7 mouse cellular contexts compared by ENCODE assay signal in genomic region chr7:30957367-30957783, GRCm38 (mm10). TPM values are rescaled to one million over a fixed set of nuclear protein-coding genes. Genes with fewer than 3 reads are reported as not detected.
DNase-seq lines count a peak whose midpoint lies in the region; ATAC-seq lines count a peak whose summit lies in the region.

No protein-coding gene starts in this region.

- peak; percentile 75 for ATAC-seq in intestine, embryonic 16.5 days
- peak; percentile 60 for ATAC-seq in midbrain, embryonic 11.5 days (ENCODE audit: low FRiP score)

- H3K9me3 ChIP-seq in intestine, embryonic 16.5 days (ENCODE audit: control insufficient read depth, low read length) = no peaks in the 10 kb centered on the region
- H3K9me3 ChIP-seq in midbrain, embryonic 11.5 days (ENCODE audit: control insufficient read depth, low read length) = no peaks in the 10 kb centered on the region

- H3K9ac ChIP-seq in intestine, embryonic 16.5 days (ENCODE audit: low read depth, low read length) = peak overlapping the region; percentile 99
- peak overlapping the region; percentile 99 for H3K9ac ChIP-seq in midbrain, embryonic 11.5 days (ENCODE audit: low read length)

- H3K4me1 ChIP-seq in intestine, embryonic 16.5 days (ENCODE audit: control insufficient read depth, insufficient read depth, low read length) = peaks cover 17% of the 10 kb centered on the region
- H3K4me1 ChIP-seq in midbrain, embryonic 11.5 days (ENCODE audit: control insufficient read depth, insufficient read depth, low read length) = peaks cover 18% of the 10 kb centered on the region

- peak; percentile 97 for DNase-seq in adrenal gland, adult 2 months
- peak; percentile 93 for DNase-seq in embryo, embryonic 11 days
- peak; percentile 89 to 95 for DNase-seq in gastrocnemius, postnatal 36 days
- DNase-seq in left cerebral cortex, postnatal 36 days (ENCODE audit: low spot score in 2 of 2) = peak; percentile 94 to 95
- DNase-seq in midbrain, embryonic 11.5 days (ENCODE audit: low spot score, missing footprints) = peak; percentile 99
- DNase-seq in spleen, adult 12 weeks (ENCODE audit: low spot score) = peak; percentile 93

- peak overlapping the region; percentile 98 for H3K27ac ChIP-seq in intestine, embryonic 16.5 days (ENCODE audit: low read length)
- H3K27ac ChIP-seq in midbrain, embryonic 11.5 days (ENCODE audit: low read depth, low read length) = peak overlapping the region; percentile 95

- peaks cover 23% of the 10 kb centered on the region; the same call in 1 of the 2 replicates for H3K36me3 ChIP-seq in intestine, embryonic 16.5 days (ENCODE audit: control insufficient read depth, insufficient read depth, low read length)
- peaks cover 15% of the 10 kb centered on the region for H3K36me3 ChIP-seq in midbrain, embryonic 11.5 days (ENCODE audit: control insufficient read depth, insufficient read depth, low read length)

- H3K4me3 ChIP-seq in intestine, embryonic 16.5 days (ENCODE audit: low read length) = peak overlapping the region; percentile 93
- peak overlapping the region; percentile 95 for H3K4me3 ChIP-seq in midbrain, embryonic 11.5 days (ENCODE audit: low read depth, low read length)

- intact Hi-C loops in gastrocnemius, postnatal 36 days (cut with DNase I) = no loop called here
- intact Hi-C loops in left cerebral cortex, postnatal 36 days (cut with DNase I) = loop anchor here (5.0 kb wide), 2 partner anchors 95 to 140 kb away; partner anchors contain the start of gene Fxyd7

- WGBS in intestine, embryonic 16.5 days = 0% methylated on average over 43 of the region's 43 CpGs
- 0% methylated on average over 43 of the region's 43 CpGs for WGBS in midbrain, embryonic 11.5 days

- peak overlapping the region; percentile 64 for H3K4me2 ChIP-seq in intestine, embryonic 16.5 days (ENCODE audit: low read depth, low read length)
- peak overlapping the region; percentile 80 for H3K4me2 ChIP-seq in midbrain, embryonic 11.5 days

- H3K27me3 ChIP-seq in intestine, embryonic 16.5 days (replicated peaks; ENCODE audit: control insufficient read depth, insufficient read depth, low read length) = no peaks in the 10 kb centered on the region
- H3K27me3 ChIP-seq in midbrain, embryonic 11.5 days (ENCODE audit: control insufficient read depth, insufficient read depth, low read length) = no peaks in the 10 kb centered on the region

RNA-seq across cellular contexts. Expression of gene Usf2, which starts 0.8 kb away (rescaled TPM):
- 100 to 1,000 TPM; 146 to 166 TPM for total RNA-seq in adrenal gland, adult 2 months (2021)
- 376 and 393 TPM in 2 replicates for polyA plus RNA-seq in adrenal gland, adult 2 months (2012; rRNA removed)
- 10 to 100 TPM; 74.5 to 80.7 TPM for total RNA-seq in gastrocnemius, postnatal 36 days (2021)
- polyA plus RNA-seq in intestine, embryonic 16.5 days (2015; fragmentation: Nextera tagmentation; extraction: Ambion mirVana) = 12.9 and 13.3 TPM in 2 replicates
- 100 to 1,000 TPM; 135 to 147 TPM for total RNA-seq in left cerebral cortex, postnatal 36 days (2021)
- polyA plus RNA-seq in midbrain, embryonic 11.5 days (2014; fragmentation: Nextera tagmentation; extraction: Ambion mirVana) = 20.6 and 21.7 TPM in 2 replicates

RNA-seq across cellular contexts. Expression of gene Hamp, which starts 13.5 kb away (rescaled TPM):
- 10 to 100 TPM in 1 of 2 experiments, not detected in 1; 49.9 TPM for total RNA-seq in adrenal gland, adult 2 months (2021)
- 63.2 and 115 TPM in 2 replicates for polyA plus RNA-seq in adrenal gland, adult 2 months (2012; rRNA removed)
- total RNA-seq in gastrocnemius, postnatal 36 days (2021) = not detected
- not detected in 2 replicates for polyA plus RNA-seq in intestine, embryonic 16.5 days (2015; fragmentation: Nextera tagmentation; extraction: Ambion mirVana)
- not detected for total RNA-seq in left cerebral cortex, postnatal 36 days (2021)
- polyA plus RNA-seq in midbrain, embryonic 11.5 days (2014; fragmentation: Nextera tagmentation; extraction: Ambion mirVana) = 0.40 TPM in 1 of 2 replicates, not detected in the other

RNA-seq across cellular contexts. Expression of gene Lsr, which starts 15.9 kb away (rescaled TPM):
- 10 to 100 TPM in 1 of 2 experiments, 1 to 10 TPM in 1; 9.2 to 13.7 TPM for total RNA-seq in adrenal gland, adult 2 months (2021)
- polyA plus RNA-seq in adrenal gland, adult 2 months (2012; rRNA removed) = 17.5 and 24.0 TPM in 2 replicates
- total RNA-seq in gastrocnemius, postnatal 36 days (2021) = under 1 TPM in 1 of 2 experiments, not detected in 1; 0.49 TPM
- polyA plus RNA-seq in intestine, embryonic 16.5 days (2015; fragmentation: Nextera tagmentation; extraction: Ambion mirVana) = 164 and 166 TPM in 2 replicates
- 1 to 10 TPM; 7.0 to 9.8 TPM for total RNA-seq in left cerebral cortex, postnatal 36 days (2021)
- 10.2 and 13.1 TPM in 2 replicates for polyA plus RNA-seq in midbrain, embryonic 11.5 days (2014; fragmentation: Nextera tagmentation; extraction: Ambion mirVana)

RNA-seq across cellular contexts. Expression of gene Fam187b, which starts 16.2 kb away (rescaled TPM):
- total RNA-seq in adrenal gland, adult 2 months (2021) = under 1 TPM; 0.37 to 0.59 TPM
- polyA plus RNA-seq in adrenal gland, adult 2 months (2012; rRNA removed) = 0.18 and 0.38 TPM in 2 replicates
- total RNA-seq in gastrocnemius, postnatal 36 days (2021) = not detected
- polyA plus RNA-seq in intestine, embryonic 16.5 days (2015; fragmentation: Nextera tagmentation; extraction: Ambion mirVana) = 12.8 and 13.7 TPM in 2 replicates
- total RNA-seq in left cerebral cortex, postnatal 36 days (2021) = not detected
- polyA plus RNA-seq in midbrain, embryonic 11.5 days (2014; fragmentation: Nextera tagmentation; extraction: Ambion mirVana) = 0.25 and 0.62 TPM in 2 replicates

RNA-seq across cellular contexts. Expression of gene Hamp2, which starts 32.9 kb away (rescaled TPM):
- 10 to 100 TPM in 1 of 2 experiments, not detected in 1; 16.6 TPM for total RNA-seq in adrenal gland, adult 2 months (2021)
- polyA plus RNA-seq in adrenal gland, adult 2 months (2012; rRNA removed) = 2.6 and 17.4 TPM in 2 replicates
- not detected for total RNA-seq in gastrocnemius, postnatal 36 days (2021)
- not detected in 2 replicates for polyA plus RNA-seq in intestine, embryonic 16.5 days (2015; fragmentation: Nextera tagmentation; extraction: Ambion mirVana)
- total RNA-seq in left cerebral cortex, postnatal 36 days (2021) = not detected
- not detected in 2 replicates for polyA plus RNA-seq in midbrain, embryonic 11.5 days (2014; fragmentation: Nextera tagmentation; extraction: Ambion mirVana)

Comparison
In these comparisons a context has a peak if more than half of its experiments do, and no peak if none do; other contexts are left out.
1. Peak in every context shown above with its lines: DNase-seq, ATAC-seq, H3K4me3 ChIP-seq and H3K27ac ChIP-seq.
2. RNA of gene Lsr, which starts 15.9 kb away (total RNA-seq): 9.2 to 13.7 TPM in adrenal gland, adult 2 months and 7.0 to 9.8 TPM in left cerebral cortex, postnatal 36 days; 0.49 TPM in gastrocnemius, postnatal 36 days; every median in the first group is over 4 times any median in the second.